Mouse (Mus musculus) monocyte, adult 5-6 weeks (primary cell): ENCODE measurements around the gene Mical3. TPM values are rescaled to one million over a fixed set of nuclear protein-coding genes. Genes with fewer than 3 reads are reported as not detected.
A peak's percentile ranks its signal among the peaks of the same experiment; 100 is the strongest.

Experiments
- ATAC-seq: fragments of 153-309, 156-312 bp; replicated peaks from 2 replicates; pipeline ENCODE4 v1.8.0; 2017; ENCODE audit warnings: mild to moderate bottlenecking; ENCODE audit not compliant: low TSS enrichment, insufficient number of reproducible peaks, severe bottlenecking, poor library complexity, low FRiP score
- total RNA-seq: library from RNA; stranded (forward); fragments of 200-1000, 200-491, 200-594 nt; gene quantifications from 3 replicates; pipeline ENCODE4 v1.2.3, GENCODE M21; 2017

Gene Mical3
- total RNA-seq, 1 experiment from 2014 or later = 2.9 TPM

DNA sequence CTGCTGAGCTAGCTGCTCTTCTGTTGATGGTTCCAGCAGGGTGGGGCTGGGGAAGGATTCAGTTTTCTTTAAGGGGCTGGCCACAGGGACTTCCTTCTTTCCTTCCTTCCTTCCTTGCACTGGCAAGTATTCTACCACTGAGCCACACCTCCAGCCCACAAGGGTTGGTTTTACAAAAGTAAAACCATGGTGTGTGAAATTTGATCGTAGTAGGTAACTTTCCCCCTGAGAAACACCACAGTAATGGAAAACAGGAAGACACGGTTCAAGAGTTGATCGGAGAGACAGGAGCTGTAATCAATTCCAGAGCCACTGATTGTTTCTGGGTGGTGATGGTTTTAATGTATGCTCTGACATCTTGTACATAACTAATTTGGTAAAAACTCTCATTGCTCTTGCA is 18.6 kb upstream of the Mical3 start:
- no peak for ATAC-seq

DNA sequence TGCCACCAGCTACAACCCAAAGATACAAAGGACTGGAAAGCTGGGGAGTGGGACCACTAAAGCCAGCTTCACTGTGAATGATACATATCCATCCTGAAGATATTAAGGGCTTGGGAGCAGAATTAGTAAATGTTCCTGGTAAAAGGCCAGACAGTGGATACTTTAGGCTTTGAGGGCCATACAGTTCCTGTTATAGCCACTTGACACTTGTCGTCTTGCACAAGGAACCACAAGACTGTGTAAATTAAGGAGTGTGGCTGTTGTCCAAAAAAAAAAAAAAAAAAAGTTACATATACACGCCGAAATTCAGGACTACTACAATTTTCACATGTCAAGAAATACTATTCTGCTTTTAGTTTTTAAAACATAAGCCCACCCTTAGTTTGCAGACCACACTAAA is 17.6 kb upstream of the Mical3 start:
- no peak for ATAC-seq

DNA sequence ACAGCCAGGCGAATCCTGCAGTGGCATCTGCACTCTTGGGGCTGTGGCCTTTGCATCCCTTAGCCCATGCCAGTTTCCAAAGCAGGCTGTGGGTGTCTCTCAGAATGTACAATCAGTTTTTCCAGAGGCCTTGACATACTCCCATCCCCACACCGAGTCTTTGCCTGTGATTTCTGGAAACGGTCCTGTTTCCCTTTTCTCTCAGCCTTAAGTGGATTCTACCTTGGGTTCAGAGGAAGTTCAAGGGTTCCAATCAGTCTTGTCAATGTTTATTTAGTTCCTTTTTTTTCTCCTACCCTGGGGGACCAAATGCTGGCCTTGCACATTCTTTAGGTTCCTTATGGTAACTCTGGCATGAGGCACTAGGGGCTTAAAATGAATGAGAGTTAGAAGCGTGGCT is 16.0 kb upstream of the Mical3 start:
- no peak for ATAC-seq

DNA sequence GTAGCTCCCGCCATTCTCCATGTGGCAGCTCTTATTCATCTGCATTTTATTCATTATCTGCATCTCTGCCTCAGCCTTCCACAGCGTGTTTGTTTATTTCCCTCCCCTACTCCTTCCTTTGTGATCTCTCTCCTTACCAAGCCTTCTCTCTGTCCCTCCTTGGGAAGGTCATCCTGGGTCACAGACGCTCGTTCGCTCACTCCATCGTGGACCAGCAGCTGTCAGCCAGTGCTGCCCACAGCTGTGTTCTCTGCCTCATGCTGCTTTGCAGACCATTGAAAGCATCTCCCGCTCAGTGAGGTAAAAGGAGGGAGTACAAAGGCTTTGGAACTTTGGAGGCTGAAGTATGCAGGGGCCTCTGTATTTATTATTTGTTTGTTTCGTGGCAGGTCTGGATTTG is 15.1 kb upstream of the Mical3 start:
- no peak for ATAC-seq

DNA sequence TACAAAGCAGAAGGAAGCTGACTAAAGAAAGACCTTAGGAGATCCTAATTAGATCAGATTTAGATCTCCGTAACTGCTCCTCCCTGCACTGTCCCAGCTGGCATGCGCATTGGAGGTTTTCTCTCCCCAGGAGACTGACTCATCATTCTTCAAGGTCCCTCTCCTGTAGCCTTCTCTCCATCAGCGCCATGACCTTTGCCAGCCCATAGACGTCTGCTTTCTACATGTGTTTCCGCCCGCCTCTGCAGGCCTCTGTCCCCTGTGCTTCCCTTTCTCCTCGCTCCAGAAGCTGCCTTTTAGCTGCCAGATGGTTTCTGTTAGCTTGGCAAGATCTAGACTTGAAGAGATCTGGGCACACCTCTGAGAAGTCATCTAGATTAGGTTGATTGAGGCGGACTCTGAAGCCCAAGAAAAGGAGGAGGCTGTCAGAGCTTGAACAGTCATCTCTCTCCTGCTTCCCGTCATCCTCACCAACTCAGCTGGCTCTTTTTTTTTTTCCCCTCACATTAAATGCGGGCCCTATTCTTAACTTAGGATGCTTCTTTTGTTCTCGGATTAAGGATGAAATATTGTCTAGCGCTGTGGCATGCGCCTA is 14.3 kb upstream of the Mical3 start:
- no peak for ATAC-seq

DNA sequence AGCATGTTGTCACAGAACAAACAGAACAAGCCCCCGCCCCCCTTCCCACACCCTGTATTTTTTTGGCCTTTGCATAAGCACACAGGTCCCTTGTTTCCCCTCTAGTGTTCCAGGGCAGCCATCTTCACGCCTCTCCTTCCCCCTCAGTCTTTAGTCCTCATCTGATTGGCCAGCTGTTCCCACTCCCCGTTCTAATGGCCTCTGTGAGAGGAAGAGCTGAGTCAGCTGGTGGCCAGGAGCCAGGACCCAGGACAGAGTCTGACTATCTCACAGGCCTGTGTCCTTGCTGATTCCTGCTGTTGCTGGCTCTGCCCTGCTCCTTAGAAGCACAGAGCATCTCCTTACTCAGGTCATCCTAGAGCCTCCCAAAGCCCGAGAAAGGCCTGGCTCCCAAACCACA is 13.3 kb upstream of the Mical3 start:
- ATAC-seq = no peak

DNA sequence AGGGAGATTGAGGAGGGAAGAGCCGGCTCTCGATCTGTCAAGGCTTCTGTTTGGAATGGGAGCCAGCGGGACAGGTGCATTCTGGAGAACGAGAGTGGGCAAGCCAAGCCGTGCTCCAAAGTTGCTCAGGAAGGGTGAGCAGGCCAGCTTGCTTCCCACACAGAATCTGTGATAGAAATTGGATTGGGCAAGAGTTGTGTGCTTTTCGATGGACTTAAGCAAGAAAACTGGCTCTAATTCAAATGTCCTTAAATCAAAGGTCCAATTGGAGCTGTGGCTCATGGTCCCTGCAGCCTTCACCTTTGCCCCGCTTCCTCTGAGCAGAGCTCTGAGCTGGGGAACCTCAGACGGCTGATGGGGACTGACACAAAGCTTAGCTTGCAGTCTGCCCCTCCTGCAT is 12.6 kb upstream of the Mical3 start:
- no peak for ATAC-seq

DNA sequence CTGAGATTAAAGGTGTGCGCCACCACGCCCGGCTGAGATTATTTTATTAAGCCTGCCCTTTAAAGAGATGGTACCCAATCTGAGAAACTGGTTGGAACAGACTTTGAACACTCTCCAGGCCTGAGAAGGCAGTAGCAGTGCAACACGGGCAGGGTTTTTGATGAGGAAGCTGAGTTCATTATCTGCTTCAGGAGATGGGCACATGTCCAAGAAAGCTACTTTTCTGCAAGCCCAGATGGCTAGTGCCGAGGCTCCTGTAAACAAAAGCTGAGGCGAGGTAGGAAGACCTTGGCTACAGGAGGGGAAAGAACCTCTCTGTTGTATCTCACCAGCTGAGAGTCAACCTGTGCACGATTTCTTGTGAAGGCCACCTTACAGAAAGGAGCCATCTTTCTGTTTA is 11.5 kb upstream of the Mical3 start:
- ATAC-seq = no peak

DNA sequence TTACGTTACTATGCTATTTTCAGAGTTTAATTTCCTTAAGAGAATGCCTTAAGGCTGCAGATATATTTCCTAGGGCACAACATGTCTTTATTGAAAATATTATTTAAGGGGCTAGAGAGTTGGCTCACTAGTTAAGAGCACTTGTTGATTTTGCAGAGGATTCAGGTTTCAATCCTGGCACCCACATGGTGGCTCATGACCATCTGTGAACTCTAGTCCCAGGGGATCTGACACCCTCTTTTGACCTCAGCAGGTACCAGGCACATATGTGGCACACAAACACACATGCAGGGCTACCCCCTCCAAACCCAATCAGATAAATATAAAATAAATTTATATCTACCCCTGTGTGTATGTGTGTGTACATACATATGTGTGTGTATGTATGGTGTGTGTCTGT is 8.5 kb upstream of the Mical3 start:
- no peak for ATAC-seq

DNA sequence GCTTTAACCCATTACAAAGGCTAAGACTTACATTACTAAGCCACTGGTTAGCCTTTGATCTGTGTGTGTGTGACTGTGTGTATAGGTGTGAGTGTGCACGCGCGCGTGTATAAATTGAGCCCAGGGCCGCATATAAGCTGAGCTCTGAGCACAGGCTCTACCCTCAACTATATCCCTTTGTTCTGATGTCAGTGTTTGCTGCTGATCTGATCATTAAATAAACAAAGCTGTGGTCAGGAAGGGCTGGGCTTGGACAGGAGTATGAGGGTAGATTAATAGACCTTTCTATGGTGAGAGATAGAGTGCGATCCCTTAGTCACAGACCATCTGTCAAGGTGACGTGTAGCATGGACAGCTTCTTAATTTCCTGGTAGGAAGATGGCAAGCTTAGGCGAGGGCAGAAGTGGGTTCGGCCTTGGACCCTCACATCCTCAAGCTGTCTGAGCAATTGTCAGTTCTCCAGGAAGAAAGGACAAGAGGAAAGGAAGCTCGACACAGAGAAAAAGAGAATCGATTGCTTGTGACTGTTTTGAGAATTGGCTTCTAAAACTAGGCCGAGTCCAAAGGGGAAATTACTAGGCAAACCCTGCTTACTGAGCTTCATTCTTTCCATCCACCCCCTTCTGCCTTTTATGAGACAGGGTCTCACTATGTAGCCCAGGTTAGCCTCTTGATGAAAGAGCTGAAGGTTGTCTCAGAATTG is 7.7 kb upstream of the Mical3 start:
- no peak for ATAC-seq

DNA sequence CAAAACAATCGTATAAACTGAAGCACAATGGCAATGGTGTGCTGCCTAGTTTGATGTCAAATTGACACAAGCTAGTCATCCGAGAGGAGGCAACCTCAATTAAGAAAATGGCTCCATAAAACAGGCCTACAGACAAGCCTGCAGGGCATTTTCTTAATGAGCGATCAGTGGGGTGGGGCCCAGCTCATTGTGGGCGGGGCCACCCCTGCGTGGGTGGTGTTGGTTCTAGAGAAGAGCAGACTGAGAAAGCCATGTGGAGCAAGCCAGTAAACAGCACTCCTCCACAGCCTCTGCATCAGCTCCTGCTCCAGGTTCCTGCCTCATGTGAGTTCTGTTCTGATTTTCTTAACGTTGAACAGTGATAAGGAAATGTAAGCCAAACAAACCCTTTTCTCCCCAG is 6.4 kb upstream of the Mical3 start:
- no peak for ATAC-seq

DNA sequence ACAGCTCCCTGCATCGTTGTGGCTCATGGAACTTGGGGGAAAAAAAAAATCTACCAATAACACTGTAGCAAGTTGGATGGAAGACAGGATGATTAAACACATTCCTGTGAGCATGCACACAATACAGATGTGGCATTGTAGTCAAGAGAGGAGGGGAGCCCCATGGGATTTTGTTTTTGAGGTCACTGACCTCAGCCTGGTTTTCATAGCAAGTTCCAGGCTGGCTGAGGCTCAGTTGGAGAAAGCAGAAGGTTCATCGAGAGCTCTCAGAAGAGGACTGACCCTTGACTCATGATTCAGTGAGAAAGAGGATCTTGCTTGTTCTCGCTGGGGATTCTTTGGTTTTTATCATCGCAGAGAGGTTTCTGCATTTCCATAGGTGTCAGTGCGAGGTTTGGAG is 4.1 kb upstream of the Mical3 start:
- ATAC-seq = no peak

DNA sequence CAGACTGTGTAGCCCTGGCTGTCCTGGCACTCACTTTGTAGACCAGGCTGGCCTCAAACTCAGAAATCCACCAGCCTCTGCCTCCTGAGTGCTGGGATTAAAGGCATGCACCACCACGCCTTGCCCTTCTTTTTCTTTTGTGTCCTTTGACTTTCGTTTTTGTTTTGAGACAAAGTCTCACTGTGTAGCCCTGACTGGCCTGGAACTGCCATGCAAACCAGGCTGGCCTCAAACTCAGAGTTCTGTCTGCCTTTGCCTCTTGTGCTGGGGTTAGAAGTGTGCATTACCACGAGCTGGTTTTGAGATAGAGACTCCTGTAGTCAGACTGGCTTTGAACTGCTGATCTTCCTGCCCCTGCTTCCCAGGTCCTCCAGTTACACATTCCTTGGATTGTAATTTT is 3.5 kb upstream of the Mical3 start:
- no peak for ATAC-seq

DNA sequence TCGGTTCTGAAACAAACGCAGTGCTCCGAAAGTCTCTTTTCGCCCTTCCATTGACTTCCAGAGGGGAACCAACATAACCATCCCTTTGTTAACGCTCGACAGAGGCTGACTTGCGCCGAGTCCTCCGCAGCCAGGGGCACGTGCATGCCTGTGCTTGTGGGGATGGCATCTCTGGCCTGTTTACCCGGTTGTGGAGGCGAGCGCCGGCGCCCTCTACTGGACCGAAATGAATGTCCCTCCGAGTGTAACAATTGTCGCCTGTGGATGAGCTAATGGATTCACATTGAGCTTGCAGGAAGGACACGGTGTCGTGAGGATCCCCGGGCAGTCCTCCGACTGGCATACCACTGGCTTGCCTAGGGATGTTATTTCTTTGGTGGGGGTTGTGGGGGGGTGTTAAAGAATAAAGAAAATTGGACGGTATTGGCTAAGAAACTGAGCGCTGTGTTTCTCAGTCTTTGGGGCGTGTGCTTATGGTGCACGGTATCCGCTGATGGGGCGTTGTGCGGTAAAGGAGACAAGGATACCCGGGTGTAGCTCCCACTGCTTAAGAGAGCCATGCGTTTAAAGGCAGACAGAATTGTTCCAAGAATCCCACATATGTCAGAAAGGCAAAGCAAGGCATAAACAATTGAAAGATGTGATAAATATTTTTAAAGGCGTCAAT is 627 bp downstream of the Mical3 start:
- peak; percentile 87 for ATAC-seq

DNA sequence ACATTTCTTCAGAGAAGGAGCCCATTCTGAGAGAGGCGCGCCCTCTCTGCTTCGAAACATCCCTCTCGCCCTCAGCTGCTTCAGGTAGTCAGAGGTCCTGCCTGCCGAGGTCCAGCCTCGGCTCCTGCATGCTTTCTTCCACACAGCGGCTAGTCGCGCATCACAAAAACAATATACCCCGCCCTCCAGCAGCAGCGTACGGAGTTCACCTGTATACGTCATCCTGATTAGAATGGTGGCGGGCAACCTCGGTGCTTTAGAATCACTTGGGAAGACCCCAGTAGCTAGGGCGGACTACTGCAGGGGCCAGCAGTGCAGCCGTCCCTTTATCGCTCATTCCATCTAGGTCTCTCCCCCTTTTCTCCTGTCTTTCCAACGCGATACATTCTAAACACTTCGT is 1.3 kb downstream of the Mical3 start:
- no peak for ATAC-seq

DNA sequence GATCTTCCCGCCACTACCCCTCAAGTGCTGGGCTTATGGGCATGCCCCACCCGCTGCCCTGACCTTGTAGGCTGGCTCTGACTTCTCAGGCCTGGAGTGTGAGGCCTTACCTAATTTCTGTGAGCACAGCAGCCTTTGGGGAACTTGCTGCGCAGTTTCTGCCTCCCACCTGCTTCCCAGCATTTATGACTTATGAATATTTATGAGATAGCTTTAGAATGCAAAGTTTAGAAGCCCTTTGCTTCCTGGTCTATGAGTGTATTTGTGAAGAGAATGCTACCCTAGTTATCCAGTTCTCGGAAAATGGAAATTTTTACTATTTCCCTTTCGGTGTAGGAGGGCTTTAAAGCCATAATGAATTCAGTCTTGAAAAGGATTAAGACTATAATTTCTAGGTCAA is 2.1 kb downstream of the Mical3 start:
- no peak for ATAC-seq

DNA sequence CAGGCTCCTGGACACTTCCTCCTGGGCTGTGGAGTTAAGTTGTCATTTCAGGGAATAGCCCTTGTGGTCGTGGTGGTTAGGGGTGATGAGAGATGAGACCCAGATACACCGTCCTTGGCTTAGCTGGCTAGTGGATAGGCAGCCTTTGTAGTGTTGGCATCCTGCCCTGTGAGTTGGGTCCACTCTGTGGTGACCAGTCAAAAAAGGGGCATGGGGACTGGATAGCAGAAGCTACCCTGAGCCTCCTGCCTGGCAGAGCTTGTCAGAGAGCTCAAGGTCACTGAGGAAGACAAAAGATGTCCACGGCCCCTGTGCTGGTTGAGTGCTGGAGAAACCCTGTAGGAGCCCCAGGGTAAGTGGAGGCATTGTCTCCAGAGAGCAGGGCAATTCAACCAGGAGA is 3.1 kb downstream of the Mical3 start:
- no peak for ATAC-seq

DNA sequence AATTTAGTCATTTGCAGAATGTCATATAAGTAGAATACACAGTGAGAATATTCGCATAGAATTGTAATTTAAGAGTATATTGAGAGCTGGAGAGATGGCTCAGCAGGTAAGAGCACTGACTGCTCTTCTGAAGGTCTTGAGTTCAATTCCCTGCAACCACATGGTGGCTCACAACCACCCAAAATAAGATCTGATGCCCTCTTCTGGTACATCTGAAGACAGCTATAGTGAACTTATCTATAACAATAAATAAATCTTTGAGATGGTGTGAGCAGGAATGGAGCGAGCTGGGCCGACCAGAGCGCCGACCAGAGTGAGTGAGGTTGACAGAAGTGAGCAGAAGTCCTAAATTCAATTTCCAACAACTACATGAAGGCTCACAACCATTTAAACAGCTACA is 4.6 kb downstream of the Mical3 start:
- no peak for ATAC-seq

DNA sequence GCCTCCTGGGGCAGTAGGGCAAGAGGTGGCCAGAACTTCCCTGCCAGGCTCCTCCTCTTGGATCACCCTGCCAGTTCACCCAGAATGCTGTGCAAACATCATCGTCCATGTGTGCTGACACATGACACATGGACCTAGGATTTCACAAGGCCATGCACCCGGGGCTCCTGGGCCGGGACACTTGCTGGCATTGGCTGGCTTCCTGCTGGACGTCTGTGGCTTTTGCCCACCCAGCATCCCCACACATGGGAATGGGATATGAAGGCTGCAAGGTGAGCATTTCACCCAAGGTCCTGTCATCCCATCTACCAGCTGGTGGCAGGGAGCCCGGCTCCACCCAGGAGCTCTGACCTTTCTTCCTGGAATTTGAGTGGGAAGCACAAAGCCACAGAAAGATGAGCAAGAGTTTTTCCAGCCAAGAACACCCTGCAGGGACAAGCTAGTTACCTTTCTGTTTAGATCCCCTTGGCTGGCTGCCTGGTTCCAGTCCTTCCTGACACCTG is 8.0 kb downstream of the Mical3 start:
- ATAC-seq = no peak

DNA sequence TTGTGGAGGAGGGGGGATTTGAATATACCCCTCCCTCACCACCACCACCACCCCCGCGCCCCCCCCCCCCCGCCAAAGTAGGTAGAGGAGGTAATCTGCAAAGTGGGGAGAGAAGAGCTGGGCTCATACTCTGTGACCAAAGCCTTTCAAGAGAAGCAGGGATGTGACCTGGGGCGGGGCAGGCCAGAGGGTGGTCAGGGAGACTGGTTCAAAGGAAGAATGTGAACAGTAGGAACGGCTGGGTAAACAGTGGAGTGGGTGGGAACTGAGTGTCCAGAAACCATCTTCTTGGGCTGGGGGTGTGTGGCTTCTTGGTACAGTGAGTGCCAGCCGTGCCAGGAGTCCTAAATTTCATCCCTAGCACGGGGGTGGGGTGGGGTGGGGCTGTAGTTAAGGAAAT is 10.0 kb downstream of the Mical3 start:
- ATAC-seq = no peak
